Mouse (Mus musculus): ENCODE data around the gene Irgm1. TPM values are rescaled to one million over a fixed set of nuclear protein-coding genes. Genes with fewer than 3 reads are reported as not detected.
"Not testable (repeated sequence)": the region's sequence is repeated elsewhere in the genome, so short reads cannot be mapped to it uniquely, and the experiment has no call there.

The Irgm1 gene
- total RNA-seq, 2 experiments from 2014 or later, result 4.2 to 5.2 TPM

DNA sequence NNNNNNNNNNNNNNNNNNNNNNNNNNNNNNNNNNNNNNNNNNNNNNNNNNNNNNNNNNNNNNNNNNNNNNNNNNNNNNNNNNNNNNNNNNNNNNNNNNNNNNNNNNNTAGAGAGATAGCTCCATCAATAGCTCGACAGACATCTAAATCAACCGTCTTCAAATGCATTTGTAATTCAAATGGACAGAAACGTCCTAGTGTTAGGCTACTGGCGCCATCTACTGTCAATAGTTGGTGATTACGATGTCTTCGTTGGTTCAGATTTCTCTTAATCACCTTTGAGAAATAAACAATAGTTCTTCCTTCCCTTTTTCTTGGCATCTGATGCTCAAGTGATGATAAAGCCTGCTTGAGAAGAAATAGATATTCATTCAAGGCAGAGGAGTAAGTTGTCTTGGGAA is 12.5 kb downstream of the Irgm1 start:
- DNase-seq (ENCODE audit: low spot score in 2 of 2), result peak in 1 of 2 experiments; percentile 73

GRCm38 (mm10) chr11:48853474-48854180 is 17.9 kb downstream of the Irgm1 start:
- DNase-seq (ENCODE audit: low spot score in 2 of 2), result peak; percentile 91 to 94

GRCm38 (mm10) chr11:48852624-48853473 is 18.6 kb downstream of the Irgm1 start:
- DNase-seq (ENCODE audit: low spot score in 2 of 2), result peak in 1 of 2 experiments; percentile 12

DNA sequence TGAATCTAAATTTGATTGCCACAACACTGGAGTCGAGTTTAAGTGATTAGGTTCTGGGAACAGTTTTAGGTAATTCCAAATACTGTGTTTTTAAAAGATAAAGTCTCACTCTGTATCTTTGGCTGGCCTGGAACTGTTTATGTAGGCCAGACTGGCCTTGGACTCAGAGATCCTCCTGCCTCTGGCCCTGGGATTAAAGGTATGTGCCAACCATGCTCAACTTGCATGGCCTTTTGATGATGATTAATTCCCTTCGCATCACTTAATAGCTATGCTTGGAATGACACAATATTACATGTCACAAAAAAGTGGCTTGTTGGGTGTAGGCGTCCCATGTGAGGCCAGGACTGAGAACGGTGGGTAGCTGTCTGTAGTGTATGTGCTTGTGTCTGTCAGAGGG is 19.3 kb downstream of the Irgm1 start:
- no peak for DNase-seq (ENCODE audit: low spot score in 2 of 2)

DNA sequence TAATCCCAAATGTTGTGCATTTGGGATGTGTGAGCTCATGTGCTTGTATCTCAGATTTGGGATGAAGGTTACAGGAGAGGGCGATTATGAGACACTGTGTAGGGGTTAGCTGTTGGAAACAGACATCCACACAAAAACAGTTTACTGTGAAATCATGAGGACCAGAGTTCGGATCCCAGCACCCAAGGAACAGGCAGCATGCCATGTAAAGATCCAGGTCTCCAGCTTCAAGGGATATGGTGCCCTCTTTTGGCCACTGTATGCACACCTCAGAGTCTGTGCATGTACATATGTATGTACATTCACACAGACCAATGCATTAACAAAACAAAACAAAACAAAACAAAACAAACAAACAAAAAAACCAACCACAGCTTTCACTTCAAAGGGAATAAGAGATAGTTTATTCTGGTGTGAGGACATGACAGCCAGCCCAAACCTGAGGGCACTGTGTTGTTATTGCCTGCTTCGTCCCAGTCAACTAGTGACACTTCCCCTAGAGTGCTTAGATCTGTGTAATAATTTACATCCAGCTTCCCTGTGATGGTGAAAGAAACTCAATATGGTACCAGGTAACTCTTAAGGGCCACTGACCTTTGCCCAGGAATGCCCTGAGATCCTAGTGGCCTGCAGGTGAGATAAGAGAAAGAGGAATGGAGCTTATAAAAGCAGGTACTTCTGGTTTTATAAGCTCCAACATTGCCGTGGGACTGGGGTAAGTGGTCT is 20.1 kb downstream of the Irgm1 start:
- DNase-seq (ENCODE audit: low spot score in 2 of 2), result no peak

DNA sequence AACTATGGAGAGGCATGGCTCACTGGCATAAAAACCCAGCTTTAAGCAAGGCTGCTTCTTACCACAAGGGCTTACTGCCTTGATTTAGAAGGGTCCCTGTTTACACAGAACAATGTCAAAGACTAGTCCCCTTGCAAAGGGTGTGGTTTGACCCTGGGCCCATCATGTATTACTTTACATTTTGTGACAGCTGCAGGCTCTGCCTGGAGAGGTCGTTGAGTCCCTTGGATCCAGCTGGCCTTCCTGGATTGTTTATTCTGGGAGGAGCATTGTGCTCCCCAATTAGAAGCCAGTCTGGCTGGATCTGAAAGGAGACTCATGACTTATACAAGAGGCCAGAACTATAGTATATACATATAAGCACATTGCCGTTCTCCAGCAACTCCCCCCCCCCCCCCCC is 21.2 kb downstream of the Irgm1 start:
- no peak for DNase-seq (ENCODE audit: low spot score in 2 of 2)

DNA sequence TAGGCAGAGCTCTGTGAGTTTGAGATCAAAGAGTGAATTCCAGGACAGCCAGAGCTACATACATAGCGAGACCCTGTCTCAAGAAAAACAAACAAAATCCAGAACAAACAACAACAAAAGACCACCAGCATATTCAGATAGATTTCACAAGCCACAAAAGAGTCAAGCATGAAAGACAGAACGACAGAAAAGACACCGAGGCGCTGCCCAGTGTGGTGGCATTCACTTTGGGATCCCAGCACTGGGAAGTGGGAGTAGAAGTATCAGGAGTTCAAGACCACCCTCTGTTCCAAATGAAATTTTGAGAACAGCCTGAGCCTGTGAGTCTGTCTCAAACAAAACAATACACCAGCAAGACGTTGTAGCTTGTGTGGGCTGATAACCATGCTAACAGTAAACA is 24.6 kb downstream of the Irgm1 start:
- DNase-seq (ENCODE audit: low spot score in 2 of 2), result no peak

- DNase-seq (ENCODE audit: low spot score in 2 of 2), result not testable (repeated sequence)
These were observed 25.1 kb downstream of the Irgm1 start for GRCm38 (mm10) chr11:48846362-48846761.

- no peak for DNase-seq (ENCODE audit: low spot score in 2 of 2)
These were observed 26.2 kb downstream of the Irgm1 start for GRCm38 (mm10) chr11:48845244-48845815.

- DNase-seq (ENCODE audit: low spot score in 2 of 2), result peak in 1 of 2 experiments; percentile 28
These were observed 27.2 kb downstream of the Irgm1 start for GRCm38 (mm10) chr11:48844309-48844708.

DNA sequence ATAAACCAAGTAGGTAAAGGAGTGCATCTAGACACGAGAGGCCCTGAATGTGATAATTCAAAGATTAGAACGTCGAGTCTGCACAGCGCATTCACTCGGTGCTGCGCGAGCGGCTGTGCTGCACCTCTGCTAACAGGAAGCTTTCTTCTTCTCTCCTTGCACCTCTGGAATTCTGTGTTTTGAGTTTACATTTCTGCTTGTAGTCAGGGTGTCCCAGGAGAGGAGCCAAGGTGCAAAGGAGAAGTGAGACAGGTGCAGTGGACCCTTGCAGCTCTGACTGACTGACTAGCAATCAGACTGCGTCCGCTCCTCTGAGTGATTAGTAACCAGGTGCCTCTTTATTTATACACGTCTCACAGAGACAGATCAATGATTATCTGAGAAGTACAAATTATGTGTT is 28.3 kb downstream of the Irgm1 start:
- DNase-seq (ENCODE audit: low spot score in 2 of 2), result no peak

DNA sequence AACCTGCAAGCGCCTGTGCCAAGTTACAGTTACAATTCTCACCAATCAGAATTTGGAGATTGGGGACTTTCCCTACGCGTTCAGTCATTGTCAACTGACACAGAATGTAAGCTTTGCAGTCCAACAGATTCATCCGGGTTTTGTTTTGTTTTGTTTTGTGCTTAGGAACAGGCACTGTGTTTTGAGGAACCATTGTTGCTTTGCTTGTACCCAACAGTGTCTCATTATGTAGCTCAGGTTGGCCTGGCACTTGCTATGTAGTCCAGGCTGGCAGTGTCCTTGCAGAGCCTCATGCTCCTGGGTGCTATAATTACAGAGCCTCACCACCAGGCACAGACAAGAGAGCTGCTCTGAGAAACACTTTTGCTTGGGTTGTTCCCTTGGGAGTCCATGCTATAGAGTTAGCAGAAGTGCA is 29.1 kb downstream of the Irgm1 start:
- DNase-seq (ENCODE audit: low spot score in 2 of 2), result no peak

DNA sequence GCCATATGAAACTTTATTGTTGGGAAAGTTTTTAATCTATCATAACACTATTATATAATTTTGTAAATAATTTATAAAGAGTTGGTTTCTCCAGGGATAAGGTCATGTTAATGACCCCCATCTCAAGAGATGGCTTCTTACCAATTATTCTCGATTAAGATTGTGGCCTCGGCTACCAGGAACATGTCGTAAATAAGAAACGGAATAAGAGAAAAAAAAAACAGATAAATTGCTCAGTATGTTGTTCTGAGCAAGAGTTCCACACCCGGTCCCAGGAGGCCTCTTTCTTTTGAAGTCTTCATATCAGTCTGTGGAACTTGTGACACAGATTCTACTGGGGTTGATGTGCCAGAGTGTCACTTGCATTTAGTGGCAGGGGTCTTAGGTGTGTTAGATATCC is 30.3 kb downstream of the Irgm1 start:
- no peak for DNase-seq (ENCODE audit: low spot score in 2 of 2)

GRCm38 (mm10) chr11:48840805-48841204 is 30.7 kb downstream of the Irgm1 start:
- DNase-seq (ENCODE audit: low spot score in 2 of 2), result no peak

DNA sequence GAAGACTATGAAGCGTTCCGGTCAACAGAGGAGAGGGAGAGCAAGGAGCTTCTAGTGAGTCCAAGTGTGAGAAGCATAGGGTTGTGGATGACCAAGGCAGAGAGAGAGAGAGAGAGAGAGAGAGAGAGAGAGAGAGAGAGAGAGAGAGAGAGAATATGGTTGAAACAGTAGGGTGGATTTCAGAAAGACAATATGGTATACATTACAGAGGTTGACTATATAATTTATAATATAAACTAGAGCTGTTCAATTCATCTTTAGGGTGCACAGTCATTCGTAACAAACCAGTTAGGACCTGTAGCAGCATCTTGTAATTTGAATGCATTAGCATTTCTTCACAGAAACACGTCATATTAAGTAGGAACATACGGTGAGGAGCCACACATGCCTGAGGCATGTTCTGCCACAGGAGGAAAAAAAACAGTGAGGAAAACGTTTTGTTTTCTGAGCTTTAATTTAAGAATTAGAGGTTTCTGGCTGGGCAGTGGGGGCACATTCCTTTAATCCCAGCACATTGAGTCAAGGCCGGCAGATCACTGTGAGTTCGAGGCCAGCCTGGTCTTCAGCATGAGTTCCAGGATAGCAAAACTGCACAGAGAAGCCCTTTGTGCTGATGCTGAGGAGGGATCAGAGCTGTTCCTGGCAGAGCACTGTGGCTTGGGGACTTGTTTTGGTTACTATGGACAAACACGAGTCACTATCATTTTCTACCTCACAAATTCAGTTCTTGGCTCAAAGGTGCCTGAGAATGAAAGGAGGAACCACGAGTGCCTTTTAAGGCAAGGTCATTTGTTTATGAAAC is 32.4 kb downstream of the Irgm1 start:
- no peak for DNase-seq (ENCODE audit: low spot score in 2 of 2)

- no peak for DNase-seq (ENCODE audit: low spot score in 2 of 2)
These were observed 33.2 kb downstream of the Irgm1 start for GRCm38 (mm10) chr11:48838181-48838797.

DNA sequence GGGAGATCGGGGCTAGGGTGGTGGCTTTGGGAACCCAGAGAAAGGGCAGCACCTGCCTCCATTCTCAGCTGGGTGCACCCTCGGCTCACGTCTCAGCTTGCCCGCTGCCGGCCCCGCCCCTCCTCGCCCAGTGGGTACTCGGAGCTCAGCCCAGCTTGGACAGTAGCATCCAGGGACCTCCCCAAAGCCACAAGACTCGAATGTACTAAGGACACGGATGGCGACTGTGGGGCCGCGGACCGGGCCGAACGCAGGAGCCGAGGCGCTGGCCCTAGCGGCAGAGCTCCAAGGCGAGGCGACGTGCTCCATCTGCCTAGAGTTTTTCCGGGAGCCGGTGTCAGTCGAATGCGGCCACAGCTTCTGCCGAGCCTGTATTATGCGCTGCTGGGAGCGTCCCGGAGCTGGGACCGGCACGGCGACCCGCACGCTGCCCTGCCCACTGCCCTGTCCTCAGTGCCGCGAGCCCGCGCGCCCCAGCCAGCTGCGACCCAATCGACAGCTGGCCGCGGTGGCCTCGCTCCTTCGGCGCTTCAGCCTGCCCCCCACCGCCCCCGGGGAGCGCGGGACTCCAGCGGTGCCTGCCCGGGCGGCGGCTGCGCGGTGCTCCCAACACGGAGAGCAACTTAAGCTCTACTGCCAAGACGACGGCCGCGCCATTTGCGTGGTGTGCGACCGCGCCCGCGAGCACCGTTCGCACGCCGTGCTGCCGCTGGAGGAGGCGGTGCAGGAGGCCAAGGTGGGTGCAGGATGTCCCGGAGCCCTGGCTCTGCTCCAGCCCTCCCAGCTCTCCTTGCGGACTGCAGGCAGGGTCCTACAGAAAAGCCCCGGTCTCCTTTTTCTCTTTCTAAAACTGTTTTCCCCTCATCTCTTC is 33.9 kb downstream of the Irgm1 start:
- DNase-seq (ENCODE audit: low spot score in 2 of 2), result peak in 1 of 2 experiments; percentile 37

GRCm38 (mm10) chr11:48836990-48837309 is 34.5 kb downstream of the Irgm1 start:
- DNase-seq (ENCODE audit: low spot score in 2 of 2), result no peak

DNA sequence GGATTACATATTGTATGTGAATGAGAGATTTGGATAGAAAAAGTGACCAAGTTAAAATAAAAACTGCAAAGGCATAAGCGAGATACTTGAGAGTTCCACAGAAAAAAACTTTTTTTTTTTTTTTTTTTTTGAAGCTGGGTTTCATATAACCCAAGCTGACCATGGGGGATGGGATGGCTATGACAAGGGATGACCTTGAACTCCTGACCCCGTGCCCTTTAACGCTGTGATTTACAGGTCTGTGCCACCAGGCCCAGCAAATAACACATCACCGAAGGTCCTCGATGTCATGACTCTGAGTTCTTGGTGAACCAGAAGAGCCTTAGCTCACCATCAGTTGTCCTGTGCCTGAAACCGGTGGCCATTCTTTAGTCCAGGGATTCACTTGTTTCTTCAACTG is 35.6 kb downstream of the Irgm1 start:
- DNase-seq (ENCODE audit: low spot score in 2 of 2), result no peak
